Mouse (Mus musculus) thymus, postnatal 10 days (tissue): ENCODE data around the gene Hoxa13.

ENCODE experiments used
- DNase-seq, 2 experiments: peaks; one replicate each; pipeline ENCODE4 v3.0.0; 2021; ENCODE audit warnings: low spot score in 2 of 2

Hoxa13 gene

DNA sequence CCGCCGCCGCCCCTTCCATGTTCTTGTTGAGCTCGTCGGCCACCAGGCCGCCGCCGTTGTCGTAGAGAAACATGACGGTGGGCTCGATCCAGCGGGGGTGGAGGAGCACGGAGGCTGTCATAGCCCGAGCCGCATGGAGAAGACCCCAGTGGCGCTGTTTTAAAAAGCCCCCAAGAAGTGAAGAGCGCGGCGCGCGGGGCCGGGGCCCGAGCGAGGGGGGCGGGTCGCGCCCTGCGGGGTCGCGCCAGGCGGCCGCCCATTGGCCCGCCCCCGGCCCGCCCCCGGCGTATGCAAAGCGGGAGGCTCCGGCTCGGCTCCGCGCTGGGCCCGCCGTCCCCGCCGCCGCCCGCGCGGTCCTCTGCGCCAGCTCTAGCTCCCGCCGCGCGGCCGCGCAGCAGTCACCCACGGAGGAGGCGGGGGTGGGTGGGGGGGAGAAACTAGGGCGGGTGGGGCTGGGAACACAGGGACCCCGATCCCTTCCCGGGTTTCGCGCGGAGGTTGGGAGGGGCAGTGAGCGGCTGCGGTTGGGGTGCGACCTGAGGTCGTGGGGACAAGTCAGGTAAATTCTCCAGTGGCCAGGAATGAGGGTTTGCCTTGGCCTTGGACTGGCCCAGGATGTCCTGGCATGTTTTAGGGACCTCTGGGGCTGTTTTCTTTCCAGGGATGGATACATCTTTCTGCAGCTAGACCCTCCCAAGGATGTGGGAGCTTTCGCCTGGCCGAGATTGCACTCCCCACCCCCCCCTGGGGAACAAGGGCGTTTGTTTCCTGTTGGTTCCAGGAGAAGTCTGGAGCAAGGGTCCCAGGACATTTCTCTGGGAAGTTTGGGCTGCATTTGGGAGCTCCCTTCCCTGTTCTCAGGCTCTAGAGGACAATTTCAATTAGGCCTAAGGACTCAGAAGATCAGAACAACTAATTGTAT lies at the start of gene Hoxa13:
Gene Hoxa13, minus strand, starts transcription at position 227 of the 922 bp plus-strand sequence.
- peak; percentile 28 to 62 for DNase-seq

GRCm38 (mm10) chr6:52310366-52310765 lies 49.7 kb upstream of the Hoxa13 start:
- DNase-seq = no peak

DNA sequence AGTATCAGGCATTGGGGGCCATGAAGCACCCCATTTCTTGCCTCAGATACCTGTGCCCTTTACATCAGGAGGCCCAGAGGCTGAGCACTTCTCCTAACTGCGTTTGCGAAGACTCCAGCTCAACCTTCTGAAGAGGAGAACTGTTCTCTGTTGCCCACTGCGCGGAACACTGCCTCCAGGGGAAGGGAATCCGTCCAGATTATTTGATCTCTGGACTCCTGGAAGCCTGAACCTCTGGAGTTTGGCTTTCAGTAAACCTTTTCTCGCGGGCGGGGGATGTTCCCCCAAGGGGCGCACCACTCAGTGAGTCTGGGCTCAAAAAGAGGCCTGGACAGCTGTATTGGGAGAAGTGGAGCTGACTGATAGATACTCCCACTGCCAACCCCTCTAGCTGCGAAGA lies 49.1 kb upstream of the Hoxa13 start:
- no peak for DNase-seq

DNA sequence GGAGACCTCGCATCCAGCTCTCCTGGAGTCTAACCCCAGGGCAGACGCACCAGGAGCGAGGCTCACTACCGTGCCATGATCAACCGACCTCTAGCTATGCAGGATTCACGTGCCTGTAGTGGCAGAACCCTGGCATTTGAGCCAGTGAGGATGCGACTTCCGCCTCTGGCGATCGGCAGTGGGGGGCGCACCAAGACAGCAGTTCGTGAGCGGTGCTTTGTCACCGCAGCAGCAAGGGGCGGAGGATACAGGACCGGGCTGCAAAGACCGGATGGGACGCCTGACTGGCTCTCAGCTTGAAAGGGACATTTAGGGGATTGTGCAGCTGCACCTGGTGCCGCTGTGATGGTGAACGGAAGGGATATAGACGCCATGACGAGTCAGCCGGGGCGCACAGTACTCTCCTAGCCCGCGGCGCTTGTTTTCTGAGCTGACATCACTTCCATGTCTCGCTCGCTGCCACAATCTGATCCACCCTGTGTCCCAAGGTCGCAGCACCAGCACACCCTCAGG lies 45.3 kb upstream of the Hoxa13 start:
- peak; percentile 41 to 62 for DNase-seq

GRCm38 (mm10) chr6:52303426-52303825 lies 42.7 kb upstream of the Hoxa13 start:
- no peak for DNase-seq

- no peak for DNase-seq
These were observed 40.1 kb upstream of the Hoxa13 start for GRCm38 (mm10) chr6:52300806-52301205.

- DNase-seq = no peak
These were observed 37.8 kb upstream of the Hoxa13 start for GRCm38 (mm10) chr6:52298511-52298910.

DNA sequence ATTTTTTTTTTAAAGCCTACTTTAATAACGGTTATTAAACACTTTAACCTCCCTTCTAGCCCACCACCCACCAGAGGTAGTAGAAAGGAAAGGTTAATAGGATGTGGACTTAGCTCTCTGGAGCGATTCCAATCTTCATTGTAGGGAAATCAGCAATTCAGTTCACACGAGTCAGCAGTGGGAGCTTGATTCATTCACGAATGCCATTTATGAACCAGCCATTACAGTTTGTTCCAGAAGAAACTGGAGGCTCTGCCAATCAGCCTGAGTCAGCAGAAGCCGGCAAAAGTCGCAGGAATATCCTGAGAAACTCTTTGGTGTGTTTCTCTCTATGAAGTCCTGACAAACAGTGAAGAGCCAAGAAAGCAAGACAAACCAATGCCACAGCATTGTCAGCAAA lies 33.9 kb upstream of the Hoxa13 start:
- DNase-seq = no peak

GRCm38 (mm10) chr6:52292328-52292727 lies 31.6 kb upstream of the Hoxa13 start:
- DNase-seq = no peak

DNA sequence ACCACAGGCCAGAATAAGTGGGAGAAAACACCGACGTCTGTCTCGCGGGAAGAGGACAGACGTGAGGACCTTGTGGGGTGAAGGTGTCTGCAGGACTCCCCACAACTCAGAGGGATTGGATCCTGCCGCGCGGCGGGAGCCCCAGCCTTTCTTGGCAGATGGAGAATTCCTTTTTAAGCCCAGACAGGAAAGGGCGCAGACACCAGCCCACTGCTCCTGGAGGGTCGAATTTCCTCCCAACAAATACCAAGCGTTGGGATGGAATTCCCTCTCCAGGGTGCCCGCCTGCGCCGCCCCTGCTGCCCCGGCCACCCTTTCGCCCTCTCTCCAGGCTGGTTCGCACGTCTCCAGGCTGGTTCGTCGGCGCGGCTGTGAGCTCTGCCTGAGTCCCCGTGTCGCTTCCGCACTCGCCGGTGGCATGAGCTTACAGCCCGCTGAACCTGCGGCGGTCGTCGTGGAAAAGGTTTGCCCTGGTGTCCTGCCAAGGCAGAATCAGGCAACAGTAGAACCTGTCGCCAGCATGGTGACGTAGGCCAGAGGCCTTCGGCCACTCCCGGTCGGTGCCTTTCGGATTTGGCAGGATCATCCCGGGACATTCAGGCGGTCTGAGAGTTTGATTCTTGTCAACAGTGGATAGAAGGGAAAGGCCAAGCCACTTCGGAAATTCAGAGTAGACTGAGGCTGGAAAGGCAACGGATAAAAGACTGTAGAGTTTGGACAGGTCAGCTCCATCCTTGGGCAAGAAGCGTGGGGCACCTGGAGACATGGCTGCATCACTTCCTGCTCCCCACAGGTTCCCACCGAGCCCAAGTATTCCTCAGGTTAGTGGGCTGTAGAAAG lies 30.6 kb upstream of the Hoxa13 start:
- DNase-seq = no peak

DNA sequence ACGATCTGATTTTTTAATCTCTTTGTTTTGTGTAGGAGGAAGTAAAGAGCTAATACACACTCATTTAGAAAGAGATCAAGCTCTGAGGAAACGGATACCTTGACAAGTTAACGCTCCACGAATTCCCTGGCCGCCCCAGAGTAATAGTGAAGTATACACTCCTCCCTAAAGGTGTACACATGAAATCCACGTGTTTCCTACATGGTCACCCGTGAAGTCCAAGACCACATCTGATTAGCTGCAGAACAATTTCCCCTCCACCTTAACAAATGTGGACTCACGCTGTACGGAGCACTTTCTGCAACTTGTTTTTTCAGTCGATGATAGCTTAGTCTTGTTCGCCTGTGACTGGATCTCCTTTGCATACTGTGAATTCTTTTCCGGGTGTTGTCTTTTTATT lies 29.5 kb upstream of the Hoxa13 start:
- DNase-seq = no peak

- no peak for DNase-seq
These were observed 23.2 kb upstream of the Hoxa13 start for GRCm38 (mm10) chr6:52283896-52284295.

DNA sequence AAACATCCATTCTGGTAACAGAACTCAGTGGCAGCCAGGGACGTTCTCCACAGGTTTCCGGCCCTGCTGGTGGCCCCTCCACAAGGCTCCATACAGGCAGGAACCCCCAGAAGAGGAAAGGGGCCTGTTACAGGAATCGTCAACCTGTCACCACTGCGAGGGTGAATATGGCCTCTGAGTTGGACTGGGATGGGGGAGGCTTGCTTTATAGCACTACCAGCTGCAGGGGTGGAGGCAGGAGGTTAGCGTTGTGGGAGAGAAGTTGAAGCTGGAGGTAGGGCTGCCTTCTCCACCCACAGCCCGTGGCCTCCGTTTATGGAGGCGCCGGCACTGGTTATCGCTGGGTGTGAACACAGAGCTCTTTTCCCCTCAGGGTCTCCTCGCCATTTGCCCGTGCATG lies 20.4 kb upstream of the Hoxa13 start:
- no peak for DNase-seq

DNA sequence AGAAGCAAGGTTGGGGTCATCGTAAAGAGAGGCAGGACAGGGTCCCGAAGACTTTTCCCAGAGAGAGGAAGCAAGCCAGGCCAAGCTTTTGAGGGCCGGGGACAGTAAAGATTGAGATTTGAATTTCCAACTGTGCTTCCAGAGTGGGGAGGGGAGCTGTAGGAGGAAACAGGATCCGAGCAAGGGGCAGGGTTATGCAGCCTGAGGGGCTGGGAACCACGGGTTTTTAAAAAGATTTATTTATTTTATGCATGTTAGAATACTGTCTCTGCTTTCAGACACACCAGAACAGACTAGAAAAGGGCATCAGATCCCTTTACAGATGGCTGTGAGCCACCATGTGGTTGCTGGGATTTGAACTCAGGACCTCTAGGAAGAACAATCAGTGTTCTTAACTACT lies 16.2 kb upstream of the Hoxa13 start:
- DNase-seq = no peak

GRCm38 (mm10) chr6:52276382-52276781 lies 15.7 kb upstream of the Hoxa13 start:
- no peak for DNase-seq

DNA sequence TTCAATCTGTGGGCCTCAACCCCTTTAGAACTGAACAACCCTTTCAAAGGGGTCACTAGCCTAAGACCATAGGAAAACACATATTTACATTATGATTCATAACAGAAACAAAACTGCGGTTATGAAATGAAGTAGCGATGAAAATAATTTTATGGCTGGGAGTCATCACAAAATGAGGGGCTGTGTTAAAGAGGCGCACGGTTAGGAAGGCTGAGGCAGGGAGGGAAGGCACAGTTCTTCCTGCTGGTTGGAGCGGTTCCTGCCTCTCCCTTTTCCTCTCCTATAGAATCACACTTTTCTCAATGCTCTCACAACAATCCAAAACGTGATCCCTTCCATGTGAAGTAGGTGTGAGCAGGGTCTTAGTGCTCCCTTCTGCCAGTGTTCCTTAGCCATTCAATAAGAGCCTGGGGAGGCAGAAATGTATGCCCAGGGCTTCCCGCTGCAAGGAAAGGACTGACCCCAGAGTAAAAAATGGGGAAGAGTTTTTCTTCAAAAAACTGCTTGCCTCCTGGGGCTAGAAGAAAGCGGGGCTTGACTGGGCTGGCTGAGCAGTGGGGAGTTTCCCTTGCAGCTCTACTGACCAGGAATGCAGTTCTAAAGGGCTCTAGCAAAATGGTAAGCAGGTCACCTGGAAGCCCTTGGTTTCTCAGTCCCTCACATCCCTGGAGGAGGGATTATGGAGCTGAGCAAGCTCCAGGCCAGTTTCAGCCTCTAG lies 15.0 kb upstream of the Hoxa13 start:
- DNase-seq = no peak

DNA sequence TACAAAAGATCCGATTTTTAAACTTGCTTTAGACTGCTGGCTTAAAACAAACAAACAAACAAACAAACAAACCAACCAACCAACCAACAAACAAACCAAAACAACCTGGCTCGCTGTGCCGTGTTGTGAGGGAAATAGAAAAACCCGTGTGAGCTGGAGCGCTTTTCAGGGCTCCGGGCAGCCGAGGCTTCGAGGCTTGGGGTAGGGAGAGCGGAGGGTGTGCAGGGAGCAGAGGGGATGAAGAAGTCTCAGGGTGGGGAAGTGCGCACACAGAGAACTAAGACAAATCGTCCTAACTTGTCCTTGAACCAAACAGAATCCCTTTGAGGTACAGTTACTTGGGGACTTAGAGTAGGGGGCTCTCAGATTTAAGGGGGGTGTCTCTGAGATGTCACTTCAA lies 13.9 kb upstream of the Hoxa13 start:
- no peak for DNase-seq

GRCm38 (mm10) chr6:52273656-52274280 lies 13.1 kb upstream of the Hoxa13 start:
- DNase-seq = no peak

DNA sequence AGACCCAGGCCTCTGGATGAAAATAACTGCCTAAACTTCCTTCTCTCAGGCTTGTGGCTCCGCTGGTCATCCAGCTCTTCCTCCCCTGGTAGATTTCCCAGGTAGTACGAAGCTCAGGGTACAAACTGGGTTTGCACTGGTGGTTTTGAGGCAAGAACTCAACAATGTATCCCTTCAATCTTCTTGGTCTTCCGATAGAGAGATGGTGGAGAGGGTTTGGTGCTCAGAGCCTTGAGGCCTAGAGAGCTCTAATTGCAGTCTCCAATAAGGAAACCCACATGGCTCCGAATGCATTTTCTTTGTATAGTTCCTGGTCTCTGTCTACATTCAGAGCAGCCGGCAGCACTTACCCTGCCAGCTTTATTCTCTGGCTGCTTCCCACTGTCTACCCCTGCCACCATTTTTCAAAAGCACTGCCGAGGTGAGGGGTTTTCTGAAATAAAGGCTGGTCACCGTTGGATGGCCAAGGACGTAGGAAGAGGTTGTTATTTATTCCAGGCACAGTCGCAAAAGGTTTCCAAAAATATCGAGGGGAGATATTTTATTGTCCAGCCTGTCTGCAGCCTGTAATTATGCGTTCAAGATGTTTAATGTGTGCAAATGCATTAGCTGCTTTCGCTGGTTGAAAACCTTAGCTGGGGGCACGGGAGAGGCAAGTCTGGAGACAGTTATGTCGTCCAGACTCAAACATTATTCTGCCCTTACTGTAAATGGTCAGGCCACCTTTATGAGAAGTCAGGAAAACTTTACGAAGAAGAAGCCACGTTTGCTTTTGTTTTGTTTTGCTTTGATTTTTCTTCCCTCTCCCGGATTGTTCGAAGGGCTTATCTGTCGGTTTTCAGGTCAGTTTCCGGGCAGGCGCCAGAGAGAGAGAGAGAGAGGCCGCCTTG lies 12.3 kb upstream of the Hoxa13 start:
- no peak for DNase-seq
